Mouse (Mus musculus): ENCODE data around the gene Cars2. TPM values are rescaled to one million over a fixed set of nuclear protein-coding genes. Genes with fewer than 3 reads are reported as not detected.
"Not testable (repeated sequence)": the region's sequence is repeated elsewhere in the genome, so short reads cannot be mapped to it uniquely, and the experiment has no call there.

The Cars2 gene
- total RNA-seq (2021): 10 to 100 TPM; 21.7 to 24.3 TPM

- peak; percentile 68 to 85 for DNase-seq (ENCODE audit: extremely low spot score in 1 of 2, low spot score in 1 of 2)
Measured at GRCm38 (mm10) chr8:11550281-11550948, at the start of gene Cars2. TSS of gene Cars2 (minus strand) at chr8:11550783.

GRCm38 (mm10) chr8:11593222-11593884, 42.8 kb upstream of the Cars2 start:
- DNase-seq (ENCODE audit: extremely low spot score in 1 of 2, low spot score in 1 of 2): no peak

- no peak for DNase-seq (ENCODE audit: extremely low spot score in 1 of 2, low spot score in 1 of 2)
Measured at GRCm38 (mm10) chr8:11592296-11592695, 41.7 kb upstream of the Cars2 start.

DNA sequence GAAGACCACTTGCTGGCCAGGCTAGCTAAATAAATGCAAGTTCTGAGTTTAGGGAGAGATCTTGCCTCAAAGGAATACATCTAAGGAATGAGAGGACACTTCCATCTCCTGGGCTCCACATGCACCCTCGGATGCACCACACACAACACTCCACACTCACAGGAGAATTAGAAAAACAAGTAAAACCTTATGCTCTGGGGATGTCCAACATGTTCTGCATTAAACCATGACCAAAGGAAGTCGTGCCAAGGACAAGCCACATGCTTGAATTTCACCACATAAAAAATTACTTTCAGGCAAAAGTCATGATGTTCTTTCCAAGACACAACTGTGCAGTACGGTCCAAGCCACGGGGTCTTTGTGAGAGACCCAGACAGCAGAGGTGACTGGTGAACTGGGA, 41.3 kb upstream of the Cars2 start:
- no peak for DNase-seq (ENCODE audit: extremely low spot score in 1 of 2, low spot score in 1 of 2)

- no peak for DNase-seq (ENCODE audit: extremely low spot score in 1 of 2, low spot score in 1 of 2)
Measured at GRCm38 (mm10) chr8:11586374-11586745, 35.8 kb upstream of the Cars2 start.

DNA sequence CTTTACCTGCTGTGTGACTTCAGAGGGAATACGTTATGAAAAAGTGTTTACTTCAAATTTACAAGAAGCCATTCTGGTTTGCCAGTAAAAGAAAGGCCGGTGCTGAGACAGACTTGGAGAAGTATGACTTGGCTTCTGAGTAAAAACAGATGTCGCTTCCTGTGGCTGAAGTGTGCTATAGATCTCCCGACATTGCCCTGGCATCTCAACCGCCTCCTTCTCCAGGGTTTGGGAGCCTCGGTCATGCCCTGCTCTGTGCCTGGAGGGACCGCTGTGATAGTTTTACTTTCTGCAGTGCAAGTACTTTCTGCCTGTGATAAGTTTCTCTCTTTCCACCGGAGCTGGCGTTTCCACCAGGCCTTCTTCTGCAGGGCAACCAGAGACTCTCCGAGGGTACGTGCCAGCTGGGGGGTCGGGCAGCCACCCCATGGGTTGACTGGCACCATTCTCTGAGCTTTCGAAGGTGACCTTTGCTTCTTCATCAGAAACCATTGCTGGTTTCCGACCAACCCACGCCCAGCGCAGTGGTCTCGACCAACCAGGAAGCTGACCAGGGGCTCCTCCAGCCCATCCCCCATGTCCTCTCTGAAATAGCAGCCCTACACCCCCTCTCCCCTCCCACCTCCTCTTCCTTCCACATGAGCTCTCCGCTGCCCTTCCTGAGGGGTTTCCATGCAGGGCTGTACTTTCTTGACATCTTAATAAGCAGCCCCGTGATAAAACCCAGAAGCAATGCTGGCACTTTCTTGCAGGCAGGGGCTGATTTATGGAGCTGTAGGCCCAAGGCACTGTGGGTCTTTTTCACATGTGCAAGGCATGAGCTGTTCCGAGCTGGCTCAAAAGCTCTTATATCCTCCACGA, 35.2 kb upstream of the Cars2 start:
- DNase-seq (ENCODE audit: extremely low spot score in 1 of 2, low spot score in 1 of 2): no peak

DNA sequence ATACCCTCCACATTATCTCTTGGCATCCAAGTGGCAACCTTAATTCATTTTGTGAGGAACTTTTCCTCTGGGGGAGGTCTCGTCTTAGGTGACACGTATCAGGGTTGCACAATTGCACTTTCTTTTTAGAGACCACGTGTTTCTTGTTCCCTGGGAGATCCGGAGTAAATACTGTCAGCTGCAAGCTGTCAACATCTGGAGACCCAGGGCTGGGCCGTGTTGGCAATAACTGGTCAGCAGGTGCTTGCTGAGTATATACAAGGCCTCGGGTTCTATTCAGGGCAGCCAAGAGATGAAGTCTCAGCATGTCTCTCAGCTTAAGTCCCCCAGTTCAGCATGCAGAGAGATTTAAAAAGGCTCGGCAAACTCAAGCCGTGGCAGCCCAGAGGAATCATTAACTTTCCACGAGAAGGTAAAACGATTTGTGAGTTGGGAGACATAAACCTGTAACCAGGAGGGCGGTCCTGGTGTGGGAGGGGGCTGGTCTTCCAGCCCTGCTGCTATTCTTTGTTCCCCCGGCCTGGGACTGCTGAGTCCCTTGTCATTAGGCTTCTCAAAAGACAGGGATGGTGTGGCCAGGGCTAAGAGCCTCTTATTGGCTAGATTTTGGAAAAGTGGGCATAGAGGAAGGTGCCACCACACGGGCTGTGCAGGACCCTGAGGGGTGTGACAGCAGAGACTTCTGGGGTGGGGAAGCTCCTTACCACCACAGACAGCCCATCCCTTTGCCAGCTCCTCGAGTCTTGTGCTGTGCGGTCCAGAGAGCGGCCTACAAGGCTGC, 25.2 kb upstream of the Cars2 start:
- no peak for DNase-seq (ENCODE audit: extremely low spot score in 1 of 2, low spot score in 1 of 2)

GRCm38 (mm10) chr8:11574911-11575603, 24.5 kb upstream of the Cars2 start:
- DNase-seq (ENCODE audit: extremely low spot score in 1 of 2, low spot score in 1 of 2): no peak

DNA sequence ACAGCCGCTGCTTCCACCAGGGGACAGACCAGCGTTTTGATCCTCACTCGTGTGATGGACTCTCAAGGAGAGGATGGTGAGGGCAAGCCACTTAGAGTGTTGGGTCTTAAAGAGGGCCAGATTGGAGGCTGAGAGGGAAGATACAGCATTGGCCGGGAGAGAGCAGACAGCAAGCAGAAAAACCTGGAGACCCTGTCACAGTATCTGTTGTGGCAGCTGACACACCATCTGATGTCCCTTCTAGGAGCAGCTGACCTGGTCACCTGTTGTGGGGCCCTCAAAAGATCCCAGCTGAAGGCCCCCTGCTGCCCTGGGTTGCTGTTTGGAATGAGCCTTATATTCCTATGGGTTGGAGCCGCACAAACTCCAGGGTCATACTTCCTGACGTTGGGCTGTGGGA, 21.8 kb upstream of the Cars2 start:
- DNase-seq (ENCODE audit: extremely low spot score in 1 of 2, low spot score in 1 of 2): no peak

DNA sequence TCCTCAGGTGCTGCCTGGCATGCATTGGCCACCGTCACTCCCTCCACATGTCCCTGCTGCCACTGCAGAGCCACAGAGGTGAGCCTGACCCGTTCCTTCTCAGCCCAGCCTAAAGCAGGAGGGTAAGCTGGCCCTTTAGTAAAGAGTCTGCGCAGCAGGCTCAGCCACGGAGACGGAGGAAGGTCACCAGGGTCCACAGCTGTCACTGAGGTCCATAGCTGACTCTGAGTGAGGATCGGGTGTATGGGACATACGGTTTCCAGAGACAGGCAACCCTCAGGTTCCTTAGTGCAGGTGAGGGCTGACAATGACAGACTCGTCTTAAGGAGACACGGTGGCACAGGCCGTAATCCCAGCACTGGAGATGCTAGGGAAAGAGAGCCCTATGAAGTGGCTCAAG, 21.4 kb upstream of the Cars2 start:
- DNase-seq (ENCODE audit: extremely low spot score in 1 of 2, low spot score in 1 of 2): no peak

DNA sequence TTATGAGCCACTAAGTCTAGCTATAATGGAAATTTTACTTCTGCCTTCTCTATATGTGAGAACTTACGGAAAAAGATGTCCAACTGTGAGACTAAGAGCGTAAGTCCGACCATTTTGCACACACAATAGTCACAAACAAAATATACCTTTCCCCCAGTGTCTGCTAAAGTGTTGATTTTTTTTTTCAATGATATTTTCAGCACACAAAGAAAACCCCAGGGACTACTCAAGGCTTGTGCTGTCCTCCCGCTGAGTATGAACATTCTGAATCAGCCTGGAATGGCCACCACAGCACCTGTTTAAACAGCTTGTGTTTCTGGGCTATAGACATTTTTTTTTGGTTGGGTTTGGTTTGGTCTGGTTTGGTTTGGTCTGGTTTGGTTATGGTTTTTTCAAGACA, 20.2 kb upstream of the Cars2 start:
- DNase-seq (ENCODE audit: extremely low spot score in 1 of 2, low spot score in 1 of 2): no peak

- DNase-seq (ENCODE audit: extremely low spot score in 1 of 2, low spot score in 1 of 2): no peak
Measured at GRCm38 (mm10) chr8:11569260-11570097, 18.9 kb upstream of the Cars2 start.

GRCm38 (mm10) chr8:11568193-11568592, 17.6 kb upstream of the Cars2 start:
- not testable (repeated sequence) for DNase-seq (ENCODE audit: extremely low spot score in 1 of 2, low spot score in 1 of 2)

DNA sequence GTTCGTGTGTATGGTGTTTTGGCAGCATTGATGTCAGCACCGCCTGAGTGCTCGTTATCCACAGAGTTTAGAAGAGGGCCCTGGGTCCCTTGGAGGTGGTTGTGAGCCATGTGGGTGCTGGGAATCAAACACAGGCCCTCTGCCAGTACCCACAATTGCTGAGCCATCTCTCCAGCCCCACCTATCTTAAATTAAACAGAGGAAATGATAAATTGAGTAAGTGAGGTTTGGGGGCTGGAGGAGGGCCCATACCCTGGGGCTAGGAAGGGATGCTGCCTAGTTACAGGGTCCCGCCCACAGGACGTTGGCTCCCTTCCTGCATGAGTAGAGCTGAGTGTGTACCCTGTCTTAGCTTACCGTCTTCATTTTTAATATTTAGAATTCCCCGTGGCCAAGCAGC, 14.1 kb upstream of the Cars2 start:
- no peak for DNase-seq (ENCODE audit: extremely low spot score in 1 of 2, low spot score in 1 of 2)

GRCm38 (mm10) chr8:11564236-11564635, 13.7 kb upstream of the Cars2 start:
- DNase-seq (ENCODE audit: extremely low spot score in 1 of 2, low spot score in 1 of 2): no peak

GRCm38 (mm10) chr8:11560220-11560619, 9.6 kb upstream of the Cars2 start:
- DNase-seq (ENCODE audit: extremely low spot score in 1 of 2, low spot score in 1 of 2): no peak

DNA sequence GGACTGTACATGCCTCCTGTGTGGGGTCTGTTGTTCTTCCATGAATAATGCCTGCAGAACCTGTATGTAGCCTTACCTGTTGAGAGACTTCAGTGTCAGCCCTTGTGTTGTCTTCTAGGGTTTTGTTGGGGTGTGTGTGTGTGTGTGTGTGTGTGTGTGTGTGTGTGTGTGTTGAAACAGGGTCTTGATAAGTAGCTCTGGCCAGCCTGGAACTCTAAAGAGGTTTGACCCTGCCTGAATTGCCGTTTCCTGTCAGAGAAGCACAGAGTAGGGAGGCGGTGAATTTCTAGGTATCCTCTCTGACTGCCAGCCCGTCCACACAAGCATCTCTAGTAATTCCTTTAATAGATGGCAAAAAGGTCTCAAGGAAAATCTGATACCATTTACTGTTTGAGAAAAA, 8.9 kb upstream of the Cars2 start:
- no peak for DNase-seq (ENCODE audit: extremely low spot score in 1 of 2, low spot score in 1 of 2)

DNA sequence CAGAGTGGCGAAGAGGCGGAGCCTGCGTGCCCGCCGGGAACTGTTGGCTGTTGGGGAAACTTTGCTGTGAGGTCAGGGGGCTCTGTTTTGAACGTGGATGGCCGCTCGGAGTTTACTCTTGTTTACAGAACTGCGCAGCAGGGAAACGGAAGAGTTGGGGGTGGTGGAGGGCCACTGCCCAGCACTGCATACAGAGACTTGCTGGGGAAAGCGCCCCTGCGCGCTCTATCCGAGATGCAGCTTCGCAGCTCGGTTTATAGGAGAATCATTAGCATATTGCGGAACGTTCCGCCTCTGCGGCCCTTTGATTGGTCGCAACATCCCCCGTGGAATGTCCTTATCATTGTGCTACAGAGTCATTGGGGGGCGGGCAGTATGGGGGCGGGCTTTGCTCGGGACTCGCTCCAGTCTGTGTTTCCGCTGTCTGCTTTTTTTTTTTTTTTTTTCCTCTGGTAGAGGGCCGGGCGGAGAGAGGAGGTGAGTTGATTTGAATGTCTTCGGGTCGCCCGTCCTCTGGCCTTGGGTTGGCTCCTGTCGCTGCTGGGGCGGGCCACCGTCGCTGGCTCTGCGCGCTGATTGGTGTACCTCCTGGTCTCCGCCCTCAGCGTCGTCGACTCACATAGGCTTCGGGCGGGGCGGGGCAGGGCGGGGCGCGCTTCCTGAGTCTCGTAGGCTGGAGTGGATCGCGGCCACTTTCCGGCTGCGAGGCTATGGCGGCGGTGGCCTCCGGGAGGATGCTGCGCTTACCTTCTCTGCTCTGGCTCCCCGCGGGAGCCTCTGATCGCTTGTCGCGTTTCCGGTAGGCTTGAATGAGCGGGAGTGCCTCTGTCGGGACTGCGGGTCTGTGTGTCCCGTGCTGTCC, 7.4 kb upstream of the Cars2 start:
- DNase-seq (ENCODE audit: extremely low spot score in 1 of 2, low spot score in 1 of 2): peak; percentile 89 to 92
